Mouse (Mus musculus) hindlimb bud, embryonic 11.5 days (tissue): ENCODE data around the gene Rnh1.

Source experiments
- DNase-seq: peaks from one replicate; pipeline ENCODE4 v3.0.0-alpha.2; 2012; ENCODE audit warnings: low read depth, low spot score; ENCODE audit errors: extremely low spot score

Rnh1 gene

DNA sequence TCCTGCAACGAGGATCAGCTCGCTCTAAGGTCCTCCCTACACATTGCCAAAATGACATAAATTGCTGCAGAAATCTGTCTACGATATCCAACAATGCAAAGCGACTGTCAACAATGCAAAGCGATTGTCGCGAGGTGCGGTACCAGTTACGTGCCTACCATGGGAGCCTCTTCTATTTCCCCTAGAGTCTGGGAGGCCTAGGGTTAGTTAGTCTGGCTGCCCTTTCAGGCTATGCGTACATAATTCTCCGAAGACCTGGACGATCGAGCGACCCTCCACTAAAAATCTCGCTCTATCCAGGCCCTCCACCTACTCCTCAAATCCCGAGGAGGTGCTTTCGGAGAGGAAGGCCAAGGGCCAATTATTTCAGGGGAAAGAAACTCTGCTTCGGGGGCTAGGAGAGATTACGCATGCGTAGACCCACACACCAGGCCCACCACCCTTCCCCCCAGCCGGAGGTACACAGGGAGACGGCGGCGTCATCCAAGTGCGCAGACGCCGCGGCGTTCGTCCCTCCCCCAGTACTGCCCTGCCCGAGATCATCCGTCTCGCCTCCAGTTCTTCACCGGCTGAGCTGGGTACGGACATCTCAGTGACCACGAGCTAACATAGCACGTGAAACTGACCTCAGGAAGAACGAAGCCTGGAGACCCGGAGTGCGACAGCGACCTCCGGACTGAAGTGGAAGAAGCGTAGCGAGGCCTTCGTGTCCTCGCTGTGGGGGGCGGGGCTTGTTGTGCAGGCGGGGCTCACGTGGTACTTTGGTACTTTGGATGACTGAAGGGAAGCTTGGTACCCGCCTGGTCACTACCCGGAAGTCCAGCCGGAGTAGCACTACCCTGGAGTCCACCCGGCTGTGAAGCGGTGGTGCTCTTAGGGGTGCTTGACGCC is at the start of gene Rnh1:
TSS of gene Rnh1 (minus strand) at position 742 of the 891 bp plus-strand sequence.
- peak; percentile 94 for DNase-seq

GRCm38 (mm10) chr7:141222126-141222467 is 49.4 kb upstream of the Rnh1 start:
- no peak for DNase-seq

- peak; percentile 81 for DNase-seq
Observed at GRCm38 (mm10) chr7:141221249-141222125, 48.8 kb upstream of the Rnh1 start.

- DNase-seq: no peak
Observed at GRCm38 (mm10) chr7:141220377-141220776, 47.7 kb upstream of the Rnh1 start.

- DNase-seq: no peak
Observed at GRCm38 (mm10) chr7:141219558-141220099, 47.0 kb upstream of the Rnh1 start.

- DNase-seq: no peak
Observed at GRCm38 (mm10) chr7:141218557-141219133, 46.0 kb upstream of the Rnh1 start.

DNA sequence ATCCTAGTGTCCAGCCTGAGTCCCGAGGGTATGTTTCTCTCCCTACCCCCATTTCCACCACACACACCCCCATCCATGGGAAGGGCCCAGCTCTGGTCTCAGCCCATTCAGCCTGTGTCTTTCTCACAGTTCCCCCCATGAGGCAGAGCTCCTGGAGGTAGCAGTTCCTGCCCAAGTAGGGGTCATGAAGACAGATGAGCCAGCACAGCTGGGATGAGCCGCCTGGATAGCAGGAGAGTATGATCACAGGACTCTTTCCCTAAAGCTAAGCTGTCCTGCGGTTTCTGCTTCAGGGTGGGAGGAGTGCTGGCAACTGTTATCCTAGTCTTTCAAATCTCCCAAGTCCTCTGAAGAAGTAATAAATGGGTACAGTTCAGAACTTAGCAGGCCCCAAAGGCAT is 45.5 kb upstream of the Rnh1 start:
- no peak for DNase-seq

DNA sequence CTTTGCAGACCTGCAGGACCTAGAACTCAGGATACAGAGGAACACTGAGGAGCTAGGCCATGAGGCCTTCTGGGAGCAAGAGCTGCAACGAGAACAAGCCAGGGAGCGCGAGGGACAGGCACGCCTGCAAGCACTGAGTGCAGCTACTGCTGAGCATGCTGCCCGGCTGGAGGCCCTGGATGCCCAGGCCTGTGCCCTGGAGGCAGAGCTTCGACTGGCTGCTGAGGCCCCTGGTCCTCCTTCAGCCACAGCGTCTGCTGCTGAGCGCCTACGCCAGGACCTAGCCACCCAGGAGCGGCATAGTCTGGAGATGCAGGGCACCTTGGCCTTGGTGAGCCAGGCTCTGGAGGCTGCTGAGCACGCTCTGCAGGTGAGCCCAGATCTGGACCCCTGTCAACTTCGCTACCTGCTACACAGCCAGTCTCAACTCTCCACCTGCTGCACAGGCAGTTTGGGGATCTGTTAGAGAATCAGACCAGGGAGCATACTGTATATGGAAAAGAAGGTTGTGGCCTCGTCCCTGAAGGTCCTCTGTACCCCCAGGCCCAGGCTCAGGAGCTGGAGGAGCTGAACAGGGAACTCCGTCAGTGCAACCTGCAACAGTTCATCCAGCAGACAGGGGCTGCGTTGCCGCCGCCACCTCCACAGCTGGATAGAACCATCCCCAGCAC is 44.8 kb upstream of the Rnh1 start:
- DNase-seq: no peak

- no peak for DNase-seq
Observed at GRCm38 (mm10) chr7:141216894-141217293, 44.2 kb upstream of the Rnh1 start.

GRCm38 (mm10) chr7:141215880-141216733 is 43.5 kb upstream of the Rnh1 start:
- DNase-seq: no peak

- peak; percentile 75 for DNase-seq
Observed at GRCm38 (mm10) chr7:141215101-141215879, 42.6 kb upstream of the Rnh1 start, which contains the start of gene Rassf7. Rassf7 (plus strand) TSS chr7:141215860.

GRCm38 (mm10) chr7:141214310-141214709 is 41.7 kb upstream of the Rnh1 start:
- no peak for DNase-seq

- no peak for DNase-seq
Observed at GRCm38 (mm10) chr7:141213605-141214235, 41.1 kb upstream of the Rnh1 start, which contains the start of gene Lmntd2. Lmntd2 (minus strand) TSS chr7:141214080.

DNA sequence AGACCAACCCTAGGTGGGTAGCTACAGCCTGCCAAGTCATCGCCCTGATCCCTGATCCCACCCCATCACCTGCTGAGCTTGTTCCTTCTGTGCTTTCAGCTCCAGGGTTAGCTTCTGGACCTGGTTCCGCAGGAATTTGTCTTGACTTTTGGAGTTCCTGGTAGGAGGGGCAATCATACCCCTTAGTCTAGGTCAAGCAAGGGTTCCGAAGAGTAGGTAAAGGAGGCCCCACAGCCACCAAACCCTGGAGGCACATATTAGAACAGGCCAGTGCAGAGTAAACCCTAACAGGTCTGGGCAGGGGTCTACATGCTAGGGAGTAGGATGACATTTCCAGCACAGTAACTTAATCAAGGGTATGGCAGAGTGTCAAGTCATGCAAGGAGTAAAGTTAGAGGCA is 40.5 kb upstream of the Rnh1 start:
- DNase-seq: no peak

DNA sequence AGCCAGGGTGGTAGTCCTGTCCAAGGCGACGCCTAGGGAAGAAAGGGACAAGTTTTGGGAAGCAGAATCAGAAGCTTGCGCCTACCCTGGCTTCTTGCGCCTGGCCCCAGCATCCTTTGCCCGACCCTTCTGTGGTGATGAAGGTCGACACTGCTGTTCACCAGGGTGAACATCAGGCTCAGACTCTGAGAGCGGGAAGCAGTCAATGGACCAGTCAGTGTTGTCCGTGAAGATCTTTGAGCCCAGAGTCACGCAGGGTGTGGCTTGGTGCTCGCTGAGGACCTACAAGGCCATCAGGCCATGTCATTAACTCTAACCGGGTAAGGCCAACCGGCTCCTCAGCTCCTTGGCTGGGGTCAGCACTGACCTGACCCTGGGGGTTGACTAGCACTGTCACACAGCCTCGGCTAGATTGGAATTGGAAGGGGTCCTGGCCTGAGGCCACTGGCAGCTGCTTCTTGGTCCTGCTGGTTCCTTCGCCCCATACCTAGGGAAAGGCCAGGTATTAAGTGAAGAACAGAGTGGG is 38.0 kb upstream of the Rnh1 start:
- DNase-seq: no peak

- no peak for DNase-seq
Observed at GRCm38 (mm10) chr7:141210137-141210536, 37.5 kb upstream of the Rnh1 start.

DNA sequence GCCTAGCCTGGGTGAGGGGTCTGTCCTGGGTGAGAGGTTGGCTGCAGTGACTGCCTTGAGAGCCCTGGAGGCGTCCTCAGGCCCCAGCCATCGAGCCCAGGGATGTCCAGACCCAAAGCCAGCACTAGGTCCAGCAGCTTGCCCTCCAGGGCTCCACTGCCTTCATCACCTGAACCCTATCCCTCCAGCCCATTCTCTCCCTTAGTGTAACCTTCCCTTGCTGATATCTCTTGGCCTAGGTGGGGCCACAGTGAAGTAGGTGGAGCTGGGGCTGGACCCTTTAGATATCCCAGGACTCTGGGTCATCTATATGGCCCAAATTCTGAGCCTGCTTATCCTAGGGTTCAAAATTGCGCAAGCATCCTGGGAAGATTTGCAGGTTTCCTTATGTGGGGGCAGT is 36.9 kb upstream of the Rnh1 start:
- DNase-seq: no peak
